ENCODE assay signal across 14 mouse cellular contexts in the genomic region with DNA sequence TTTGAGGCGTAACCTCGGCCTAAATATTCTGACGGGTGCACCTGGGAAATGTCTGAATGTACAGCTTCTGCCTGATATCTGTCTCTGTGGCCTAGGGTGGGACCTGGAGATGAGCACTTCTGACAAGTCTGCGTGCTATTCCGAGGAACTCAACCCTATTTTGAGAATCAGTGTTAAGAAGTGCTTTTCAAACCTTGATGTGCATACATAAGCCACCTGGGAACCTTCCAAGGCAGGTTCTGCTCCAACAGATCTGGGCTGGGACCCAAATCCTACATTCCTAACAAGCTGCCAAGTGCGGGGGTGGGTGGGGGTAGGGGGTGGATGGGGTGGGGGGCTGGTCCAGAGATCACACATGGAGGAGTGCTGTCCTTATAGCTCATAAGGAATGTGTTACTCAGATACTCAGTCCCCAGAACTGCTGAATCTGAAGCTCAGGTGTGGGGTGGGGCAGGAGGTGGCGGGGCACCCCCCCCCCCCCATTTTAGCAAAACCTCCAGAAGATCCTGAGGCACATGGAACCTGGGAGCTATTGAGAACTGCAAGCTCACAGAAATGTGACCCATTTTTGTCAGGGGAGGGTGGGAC.
DNase-seq lines count a peak whose midpoint lies in the region; ATAC-seq and TF ChIP-seq lines count a peak whose summit lies in the region.
"Had no signal": no experiment of that assay in that cellular context is flagged by ENCODE, and none has a peak within 500 bp of the region (broad histone marks: within the 10 kb centered on the region; RNA-seq: fewer than 3 reads in every experiment).

No protein-coding gene starts in this region.

- no peak for DNase-seq in forebrain, embryonic 10.5 days (ENCODE audit: extremely low spot score, low spot score)
- DNase-seq in lung, postnatal 0 days (ENCODE audit: low spot score), result peak; percentile 40
- DNase-seq in lung, postnatal 4 days, result no peak
- no peak for DNase-seq in embryo, embryonic 11 days
- no peak for DNase-seq in ovary, postnatal 10 days (ENCODE audit: low spot score)
- DNase-seq in layer of hippocampus, adult 9-11 months, result no peak
- DNase-seq: adrenal gland, postnatal 36 days; cerebellum, adult 18-20 months; gastrocnemius, postnatal 10 days; right cerebral cortex, postnatal 14 days had no signal

- no peaks in the 10 kb centered on the region for H3K36me3 ChIP-seq in forebrain, embryonic 16.5 days (ENCODE audit: control insufficient read depth, insufficient read depth)
- no peaks in the 10 kb centered on the region for H3K36me3 ChIP-seq in forebrain, embryonic 10.5 days (replicated peaks)
- H3K36me3 ChIP-seq in lung, postnatal 0 days (ENCODE audit: insufficient read depth, low read length), result no peaks in the 10 kb centered on the region
- no peaks in the 10 kb centered on the region for H3K36me3 ChIP-seq in kidney, embryonic 16.5 days (ENCODE audit: insufficient read depth, low read length)
- H3K36me3 ChIP-seq: liver, embryonic 15.5 days; midbrain, embryonic 12.5 days had no signal

- no peak overlapping the region for H3K9ac ChIP-seq in forebrain, embryonic 16.5 days (replicated peaks; ENCODE audit: low read depth, low read length)
- H3K9ac ChIP-seq in lung, postnatal 0 days (replicated peaks; ENCODE audit: low read depth), result no peak overlapping the region
- no peak overlapping the region for H3K9ac ChIP-seq in kidney, embryonic 16.5 days (replicated peaks; ENCODE audit: low read length)
- H3K9ac ChIP-seq: liver, embryonic 15.5 days; midbrain, embryonic 12.5 days had no signal

- H3K27me3 ChIP-seq in forebrain, embryonic 16.5 days (replicated peaks; ENCODE audit: control insufficient read depth, insufficient read depth, low read length), result no peaks in the 10 kb centered on the region
- no peaks in the 10 kb centered on the region for H3K27me3 ChIP-seq in forebrain, embryonic 10.5 days (ENCODE audit: poor library complexity, severe bottlenecking)
- no peaks in the 10 kb centered on the region for H3K27me3 ChIP-seq in lung, postnatal 0 days (replicated peaks; ENCODE audit: insufficient read depth, low read length)
- H3K27me3 ChIP-seq in kidney, embryonic 16.5 days (ENCODE audit: insufficient read depth, low read length), result no peaks in the 10 kb centered on the region
- H3K27me3 ChIP-seq: liver, embryonic 15.5 days; midbrain, embryonic 12.5 days had no signal

- ATAC-seq in forebrain, embryonic 16.5 days, result peak; percentile 11; the same call in 1 of the 2 replicates
- ATAC-seq in lung, postnatal 0 days, result peak; percentile 59
- peak; percentile 20; the same call in 1 of the 2 replicates for ATAC-seq in kidney, embryonic 16.5 days (ENCODE audit: low FRiP score, low TSS enrichment)

- TF ChIP-seq CTCF in lung, postnatal 0 days (IDR thresholded peaks at IDR 0.05), result no peak

- no peaks in the 10 kb centered on the region for H3K9me3 ChIP-seq in forebrain, embryonic 16.5 days (ENCODE audit: control insufficient read depth, low read length)
- no peaks in the 10 kb centered on the region for H3K9me3 ChIP-seq in forebrain, embryonic 10.5 days
- no peaks in the 10 kb centered on the region for H3K9me3 ChIP-seq in lung, postnatal 0 days (ENCODE audit: low read length)
- no peaks in the 10 kb centered on the region for H3K9me3 ChIP-seq in kidney, embryonic 16.5 days (ENCODE audit: low read length)
- H3K9me3 ChIP-seq: liver, embryonic 15.5 days; midbrain, embryonic 12.5 days had no signal

- TF ChIP-seq EP300 in lung, postnatal 0 days (IDR thresholded peaks at IDR 0.05), result no peak

- peaks cover 25% of the 10 kb centered on the region for H3K4me1 ChIP-seq in forebrain, embryonic 16.5 days (replicated peaks; ENCODE audit: control insufficient read depth, insufficient read depth, low read length)
- no peaks in the 10 kb centered on the region for H3K4me1 ChIP-seq in forebrain, embryonic 10.5 days
- no peaks in the 10 kb centered on the region; the same call in 1 of the 2 replicates for H3K4me1 ChIP-seq in lung, postnatal 0 days (ENCODE audit: insufficient read depth, low read depth, low read length)
- 0 out of 2 replicates have a peak, but pooled peaks cover 9% of the 10 kb centered on the region for H3K4me1 ChIP-seq in kidney, embryonic 16.5 days (ENCODE audit: insufficient read depth, low read length)
- H3K4me1 ChIP-seq: liver, embryonic 15.5 days; midbrain, embryonic 12.5 days had no signal

- no peak overlapping the region for H3K4me3 ChIP-seq in forebrain, embryonic 16.5 days (replicated peaks; ENCODE audit: low read length)
- H3K4me3 ChIP-seq in forebrain, embryonic 10.5 days, result no peak overlapping the region
- no peak overlapping the region for H3K4me3 ChIP-seq in lung, postnatal 0 days (ENCODE audit: low read depth, low read length)
- no peak overlapping the region for H3K4me3 ChIP-seq in kidney, embryonic 16.5 days (ENCODE audit: low read length)
- H3K4me3 ChIP-seq: liver, embryonic 15.5 days; midbrain, embryonic 12.5 days had no signal

- 61% methylated on average over 7 of the region's 7 CpGs for WGBS in forebrain, embryonic 16.5 days
- WGBS in forebrain, embryonic 10.5 days, result 88% methylated on average over 7 of the region's 7 CpGs
- WGBS in lung, postnatal 0 days, result 51% methylated on average over 7 of the region's 7 CpGs
- WGBS in kidney, embryonic 16.5 days, result 78% methylated on average over 7 of the region's 7 CpGs

- no peak overlapping the region for H3K4me2 ChIP-seq in forebrain, embryonic 16.5 days (ENCODE audit: low read length)
- no peak overlapping the region for H3K4me2 ChIP-seq in lung, postnatal 0 days (replicated peaks; ENCODE audit: low read depth, low read length)
- H3K4me2 ChIP-seq in kidney, embryonic 16.5 days (replicated peaks; ENCODE audit: low read depth, low read length), result no peak overlapping the region
- H3K4me2 ChIP-seq: liver, embryonic 15.5 days; midbrain, embryonic 12.5 days had no signal

- no peak overlapping the region for H3K27ac ChIP-seq in forebrain, embryonic 16.5 days (ENCODE audit: low read length)
- H3K27ac ChIP-seq in forebrain, embryonic 10.5 days, result no peak overlapping the region
- H3K27ac ChIP-seq in lung, postnatal 0 days (ENCODE audit: low read length), result no peak overlapping the region
- peak overlapping the region; percentile 70; the same call in 1 of the 2 replicates for H3K27ac ChIP-seq in kidney, embryonic 16.5 days (ENCODE audit: low read length)
- H3K27ac ChIP-seq: liver, embryonic 15.5 days; midbrain, embryonic 12.5 days had no signal
